Mouse (Mus musculus): ENCODE measurements around the gene Adgrg7. TPM values are rescaled to one million over a fixed set of nuclear protein-coding genes. Genes with fewer than 3 reads are reported as not detected.

The Adgrg7 gene
- polyA plus RNA-seq, 1 experiment from 2014 or later, result not detected

- ATAC-seq (ENCODE audit: low read depth), result peak; percentile 91
- no peaks in the 10 kb centered on the region for H3K9me3 ChIP-seq (ENCODE audit: control insufficient read depth, low read length)
- H3K4me3 ChIP-seq (ENCODE audit: low read length), result no peak overlapping the region
- no peaks in the 10 kb centered on the region for H3K27me3 ChIP-seq (ENCODE audit: control insufficient read depth, insufficient read depth, low read depth, low read length)
- 42% methylated on average over 8 of the region's 8 CpGs for WGBS
- peaks cover 14% of the 10 kb centered on the region for H3K36me3 ChIP-seq (ENCODE audit: control insufficient read depth, insufficient read depth, low read length)
- H3K4me2 ChIP-seq (ENCODE audit: low read depth, low read length), result no peak overlapping the region
- no peak overlapping the region for H3K9ac ChIP-seq (ENCODE audit: low read length)
- H3K27ac ChIP-seq (ENCODE audit: low read length), result peak overlapping the region; percentile 49; the same call in 1 of the 2 replicates
- H3K4me1 ChIP-seq (replicated peaks; ENCODE audit: control insufficient read depth, insufficient read depth, low read length), result no peaks in the 10 kb centered on the region; the same call in 1 of the 2 replicates
Observed at GRCm38 (mm10) chr16:56681010-56681645, 114.5 kb downstream of the Adgrg7 start.

GRCm38 (mm10) chr16:56677146-56677545 lies 118.5 kb downstream of the Adgrg7 start:
- no peak overlapping the region for H3K27ac ChIP-seq (ENCODE audit: low read length)
- ATAC-seq (ENCODE audit: low read depth), result no peak

More at GRCm38 (mm10) chr16:56677146-56677545, 118.5 kb downstream of the Adgrg7 start:
- WGBS, result 44% methylated on average over 4 of the region's 4 CpGs
- Histone ChIP-seq H3K9me3 (ENCODE audit: control insufficient read depth, low read length) (no peaks in the 10 kb centered on the region), H3K9ac (ENCODE audit: low read length) (no peak overlapping the region), H3K36me3 (ENCODE audit: control insufficient read depth, insufficient read depth, low read length) (no peaks in the 10 kb centered on the region), H3K4me2 (ENCODE audit: low read depth, low read length) (no peak overlapping the region), H3K4me1 (replicated peaks; ENCODE audit: control insufficient read depth, insufficient read depth, low read length) (no peaks in the 10 kb centered on the region; the same call in 1 of the 2 replicates), H3K4me3 (ENCODE audit: low read length) (no peak overlapping the region), H3K27me3 (ENCODE audit: control insufficient read depth, insufficient read depth, low read depth, low read length) (no peaks in the 10 kb centered on the region)

Other genes starting within 250 kb of the Adgrg7 start
- 128 and 144 TPM in 2 replicates for gene Tfg, start 78.4 kb downstream of the Adgrg7 start, polyA plus RNA-seq (2015; fragmentation: Nextera tagmentation; extraction: Ambion mirVana)
- gene Tmem45a, start 90.3 kb upstream of the Adgrg7 start, polyA plus RNA-seq (2015; fragmentation: Nextera tagmentation; extraction: Ambion mirVana), result 42.5 and 46.9 TPM in 2 replicates
- gene Lnp1, start 132.2 kb upstream of the Adgrg7 start, polyA plus RNA-seq (2015; fragmentation: Nextera tagmentation; extraction: Ambion mirVana), result 0.40 TPM in 1 of 2 replicates, not detected in the other

Measured in lung, embryonic 16.5 days (tissue).